Mouse (Mus musculus) liver, embryonic 11.5 days (tissue): ENCODE measurements around the gene Bag5. TPM values are rescaled to one million over a fixed set of nuclear protein-coding genes. Genes with fewer than 3 reads are reported as not detected.
"Not testable (repeated sequence)": the region's sequence is repeated elsewhere in the genome, so short reads cannot be mapped to it uniquely, and the experiment has no call there.

Source experiments
- ATAC-seq: fragments of 200-750 bp; cut with Nextera tagmentation; replicated peaks from 2 replicates; pipeline ENCODE4 v1.8.0; 2017; ENCODE audit warnings: moderate number of reproducible peaks, mild to moderate bottlenecking, moderate TSS enrichment, moderate library complexity; ENCODE audit not compliant: low FRiP score
- DNase-seq: peaks from one replicate; pipeline ENCODE4 v3.0.0-alpha.2; 2017; ENCODE audit warnings: low spot score
- H3K27ac ChIP-seq: fragments of 300-500 bp; sonication (generic); 2 replicates; pipeline ENCODE4 v1.5.1; 2014; ENCODE audit warnings: mild to moderate bottlenecking, low read depth, low read length, control low read depth
- H3K27me3 ChIP-seq: fragments of 300-500 bp; sonication (generic); replicated peaks from 2 replicates; pipeline ENCODE4 v1.6.1; 2014; ENCODE audit warnings: low read length, mixed read lengths; ENCODE audit not compliant: control insufficient read depth, insufficient read depth
- H3K36me3 ChIP-seq: fragments of 300-500 bp; sonication (generic); 2 replicates; pipeline ENCODE4 v1.6.1; 2014; ENCODE audit warnings: mild to moderate bottlenecking, low read length, moderate library complexity, mixed read lengths; ENCODE audit not compliant: control insufficient read depth, insufficient read depth
- H3K4me1 ChIP-seq: fragments of 300-500 bp; sonication (generic); replicated peaks from 2 replicates; pipeline ENCODE4 v1.6.1; 2014; ENCODE audit warnings: low read length, mixed read lengths; ENCODE audit not compliant: control insufficient read depth, insufficient read depth
- H3K4me2 ChIP-seq: fragments of 300-500 bp; sonication (generic); 2 replicates; pipeline ENCODE4 v1.6.1; 2014; ENCODE audit warnings: mild to moderate bottlenecking, control low read depth, moderate library complexity
- H3K4me3 ChIP-seq: fragments of 300-500 bp; sonication (generic); 2 replicates; pipeline ENCODE4 v1.5.1; 2014; ENCODE audit warnings: low read depth, low read length, control low read depth
- H3K9ac ChIP-seq: fragments of 300-500 bp; sonication (generic); 2 replicates; pipeline ENCODE4 v1.6.1; 2014; ENCODE audit warnings: low read depth, low read length, control low read depth
- H3K9me3 ChIP-seq: fragments of 300-500 bp; sonication (generic); 2 replicates; pipeline ENCODE4 v1.6.1; 2016; ENCODE audit warnings: low read length, inconsistent platforms, mixed read lengths; ENCODE audit not compliant: control insufficient read depth
- WGBS: fragments of 180-500 bp; shearing (Covaris S2); extraction: QIAGEN DNeasy Blood & Tissue Kit; methylation state at CpG from one replicate; pipeline ENCODE4 v1.1.7; 2014; 5-methylcytosine and 5-hydroxymethylcytosine counted together
- polyA plus RNA-seq: library from polyadenylated mRNA; unstranded; fragments of >200 nt; fragmentation: Nextera tagmentation; extraction: Ambion mirVana; gene quantifications from 2 replicates; pipeline ENCODE4 v1.2.1, GENCODE M21; 2014

Bag5 gene
- polyA plus RNA-seq, 1 experiment from 2014 or later, result 41.0 TPM

DNA sequence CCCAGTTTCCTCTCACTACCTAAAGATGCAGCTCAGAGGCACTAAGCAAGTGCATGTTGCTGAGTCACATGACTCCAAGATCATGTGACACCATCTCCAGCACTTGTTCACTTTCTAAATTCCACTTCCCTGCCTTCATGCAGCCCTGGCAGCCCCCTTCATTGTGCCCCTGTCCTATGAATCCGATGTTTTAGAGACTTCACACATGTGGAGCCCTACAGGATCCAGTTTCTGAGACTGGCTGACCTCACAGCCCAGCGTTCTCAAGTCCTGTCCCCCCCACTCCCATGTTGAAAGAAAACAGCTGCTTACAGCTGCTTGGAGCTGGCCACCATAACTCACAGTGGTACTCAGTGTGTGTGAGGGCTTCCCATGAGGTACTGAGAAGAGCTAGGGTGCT lies 30.4 kb upstream of the Bag5 start:
- Histone ChIP-seq H3K4me1 (peaks cover 12% of the 10 kb centered on the region), H3K9me3 (no peaks in the 10 kb centered on the region), H3K36me3 (no peaks in the 10 kb centered on the region), H3K27me3 (no peaks in the 10 kb centered on the region), H3K4me2 (no peak overlapping the region), H3K4me3 (no peak overlapping the region), H3K27ac (no peak overlapping the region), H3K9ac (no peak overlapping the region)
- no peak for DNase-seq
- 71% methylated on average over 2 of the region's 2 CpGs for WGBS
- no peak for ATAC-seq

DNA sequence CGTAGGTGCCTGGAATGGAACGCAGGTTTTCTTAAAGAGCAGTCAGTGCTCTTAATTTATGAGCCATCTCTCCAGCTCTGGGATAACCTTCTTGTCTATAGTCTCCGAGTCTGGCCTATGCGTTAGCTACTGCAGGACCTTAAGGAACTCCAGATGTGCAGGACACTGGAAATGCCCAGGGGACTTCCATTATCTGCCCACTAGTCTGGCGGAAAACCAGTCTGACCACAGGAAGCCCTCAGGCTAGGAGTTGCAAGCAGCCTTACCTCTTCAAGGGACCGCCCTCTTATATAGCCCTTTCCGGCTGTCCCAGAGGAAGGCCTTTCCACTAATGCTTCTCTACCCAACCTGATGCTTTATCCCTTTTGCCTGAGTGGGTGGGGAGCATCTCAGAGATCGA lies 28.3 kb upstream of the Bag5 start:
- Histone ChIP-seq H3K36me3 (no peaks in the 10 kb centered on the region), H3K4me1 (peaks cover 10% of the 10 kb centered on the region), H3K4me2 (no peak overlapping the region), H3K9ac (no peak overlapping the region), H3K27me3 (no peaks in the 10 kb centered on the region), H3K9me3 (no peaks in the 10 kb centered on the region), H3K4me3 (no peak overlapping the region), H3K27ac (no peak overlapping the region)
- ATAC-seq (no peak), DNase-seq (no peak)
- 53% methylated on average over 8 of the region's 8 CpGs for WGBS

DNA sequence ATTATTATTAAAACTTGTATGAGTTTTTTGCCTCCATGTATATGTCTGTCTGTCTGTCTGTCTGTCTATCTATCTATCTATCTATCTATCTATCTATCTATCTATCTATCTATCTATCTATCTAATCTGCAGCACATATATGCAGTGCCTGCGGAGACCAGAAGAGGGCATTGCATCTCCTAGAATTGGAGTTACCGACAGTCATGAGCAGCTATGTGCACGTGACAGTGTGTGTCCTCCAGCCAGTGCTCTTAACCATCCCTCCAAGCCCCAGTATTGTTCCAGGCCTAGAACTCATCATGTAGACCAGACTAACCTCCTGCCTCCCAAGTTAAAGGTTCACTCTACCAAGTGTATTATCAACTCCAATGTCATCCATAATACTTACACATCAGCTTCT lies 25.7 kb upstream of the Bag5 start:
- no peak for DNase-seq
- H3K4me3 ChIP-seq, result no peak overlapping the region
- no peak overlapping the region for H3K9ac ChIP-seq
- no peaks in the 10 kb centered on the region for H3K9me3 ChIP-seq
- no peaks in the 10 kb centered on the region for H3K27me3 ChIP-seq
- H3K27ac ChIP-seq, result no peak overlapping the region
- no peaks in the 10 kb centered on the region for H3K36me3 ChIP-seq
- H3K4me2 ChIP-seq, result no peak overlapping the region
- no peak for ATAC-seq
- whole genome bisulfite sequencing, result 26% methylated on average over 3 of the region's 3 CpGs
- no peaks in the 10 kb centered on the region for H3K4me1 ChIP-seq

DNA sequence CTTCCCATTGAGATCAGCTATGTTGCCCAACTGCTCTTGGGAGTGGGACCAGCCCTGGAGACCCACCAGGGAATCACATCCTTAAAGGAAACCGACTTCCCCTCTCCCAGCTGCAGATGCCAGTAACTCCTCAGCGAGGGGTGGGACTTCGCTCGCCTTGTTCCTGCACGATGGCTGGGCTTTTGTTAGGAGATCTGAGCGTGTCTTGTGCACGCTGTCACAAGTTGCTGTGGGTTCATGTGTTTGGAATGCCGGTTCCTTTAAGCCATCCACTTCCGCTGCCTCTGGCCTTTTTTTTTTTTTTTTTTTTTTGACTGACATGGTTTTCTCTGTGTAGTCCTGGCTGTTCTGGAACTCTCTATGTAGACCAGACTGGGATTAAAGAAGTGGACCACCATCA lies 24.3 kb upstream of the Bag5 start:
- WGBS, result 64% methylated on average over 9 of the region's 9 CpGs
- Histone ChIP-seq H3K4me3 (no peak overlapping the region), H3K27me3 (no peaks in the 10 kb centered on the region), H3K4me1 (peaks cover 2% of the 10 kb centered on the region; the same call in 1 of the 2 replicates), H3K36me3 (no peaks in the 10 kb centered on the region), H3K9ac (no peak overlapping the region), H3K4me2 (no peak overlapping the region), H3K9me3 (no peaks in the 10 kb centered on the region), H3K27ac (no peak overlapping the region)
- no peak for ATAC-seq
- DNase-seq, result no peak

DNA sequence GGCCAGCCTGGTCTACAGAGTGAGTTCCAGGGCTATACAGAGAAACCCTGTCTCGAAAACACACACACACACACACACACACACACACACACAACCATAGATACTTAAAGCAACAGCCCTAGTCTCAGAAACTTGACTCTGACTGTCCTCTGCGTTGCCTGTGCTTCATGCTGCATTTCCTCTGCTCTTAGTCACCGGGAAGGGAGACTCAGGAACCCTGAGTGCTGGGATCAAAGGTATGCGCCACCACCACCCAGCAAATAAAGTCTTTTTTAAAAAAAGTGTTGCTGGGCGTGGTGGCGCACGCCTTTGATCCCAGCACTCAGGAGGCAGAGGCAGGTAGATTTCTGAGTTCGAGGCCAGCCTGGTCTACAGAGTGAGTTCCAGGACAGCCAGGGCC lies 23.6 kb upstream of the Bag5 start:
- not testable (repeated sequence) for H3K9me3 ChIP-seq, ATAC-seq, H3K4me2 ChIP-seq, H3K27ac ChIP-seq, H3K9ac ChIP-seq, H3K27me3 ChIP-seq, DNase-seq, H3K4me3 ChIP-seq, H3K4me1 ChIP-seq, H3K36me3 ChIP-seq
- WGBS, result 86% methylated on average over 8 of the region's 8 CpGs

DNA sequence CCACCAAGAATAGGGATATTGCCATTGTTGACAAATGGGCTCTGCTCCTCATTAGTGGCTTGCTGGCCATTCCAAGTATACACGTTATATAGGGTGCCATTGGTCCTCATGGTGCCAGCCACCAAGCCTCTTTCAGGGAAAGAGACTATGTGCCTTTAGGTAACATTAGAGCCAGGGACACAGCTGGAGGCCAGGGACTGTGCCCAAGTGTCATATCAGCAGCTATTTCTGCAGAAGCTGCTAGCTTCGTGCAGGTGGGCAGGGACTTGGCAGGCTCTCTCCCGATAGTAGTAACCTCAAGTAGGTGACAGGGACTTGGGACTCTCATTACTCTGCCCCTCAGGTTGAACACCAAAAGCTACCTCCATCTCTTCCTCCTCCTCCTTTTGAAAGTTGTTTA lies 21.9 kb upstream of the Bag5 start:
- no peak for DNase-seq
- ATAC-seq, result no peak
- WGBS, result 92% methylated on average over 3 of the region's 3 CpGs

DNA sequence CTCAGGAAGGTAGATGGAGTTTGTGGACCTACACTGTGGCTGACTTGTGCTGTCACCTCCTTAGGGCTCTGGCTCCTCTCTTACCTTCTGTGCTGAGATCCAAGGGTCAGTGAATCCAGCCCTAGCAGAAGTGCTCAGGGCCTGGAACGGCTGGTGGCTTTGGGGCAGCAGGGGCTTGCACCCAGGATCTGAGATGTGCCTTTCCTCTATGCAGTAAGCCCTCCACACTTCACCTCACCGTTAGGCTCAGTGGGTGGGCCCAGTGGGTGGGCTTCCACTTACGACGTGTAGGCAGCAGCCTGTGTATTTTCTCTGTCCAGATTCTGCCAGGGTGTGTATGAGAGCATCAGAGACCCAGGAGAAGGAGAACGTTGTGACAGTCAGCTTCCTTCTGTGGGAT lies 19.9 kb upstream of the Bag5 start:
- no peak overlapping the region for H3K27ac ChIP-seq
- no peak overlapping the region; the same call in 1 of the 2 replicates for H3K4me2 ChIP-seq
- no peak overlapping the region for H3K4me3 ChIP-seq
- H3K9ac ChIP-seq, result no peak overlapping the region
- peaks cover 2% of the 10 kb centered on the region; the same call in 1 of the 2 replicates for H3K36me3 ChIP-seq
- peak; percentile 18; the same call in 1 of the 2 replicates for ATAC-seq
- no peak for DNase-seq
- H3K9me3 ChIP-seq, result no peaks in the 10 kb centered on the region
- 59% methylated on average over 5 of the region's 5 CpGs for WGBS
- no peaks in the 10 kb centered on the region for H3K27me3 ChIP-seq
- H3K4me1 ChIP-seq, result peaks cover 7% of the 10 kb centered on the region; the same call in 1 of the 2 replicates

More for the DNA sequence above, 21.9 kb upstream of the Bag5 start:
- Histone ChIP-seq H3K4me2 (no peak overlapping the region), H3K9me3 (no peaks in the 10 kb centered on the region), H3K9ac (no peak overlapping the region), H3K27me3 (no peaks in the 10 kb centered on the region), H3K36me3 (peaks cover under 1% of the 10 kb centered on the region; the same call in 1 of the 2 replicates), H3K4me1 (peaks cover 7% of the 10 kb centered on the region; the same call in 1 of the 2 replicates), H3K27ac (no peak overlapping the region), H3K4me3 (no peak overlapping the region)

DNA sequence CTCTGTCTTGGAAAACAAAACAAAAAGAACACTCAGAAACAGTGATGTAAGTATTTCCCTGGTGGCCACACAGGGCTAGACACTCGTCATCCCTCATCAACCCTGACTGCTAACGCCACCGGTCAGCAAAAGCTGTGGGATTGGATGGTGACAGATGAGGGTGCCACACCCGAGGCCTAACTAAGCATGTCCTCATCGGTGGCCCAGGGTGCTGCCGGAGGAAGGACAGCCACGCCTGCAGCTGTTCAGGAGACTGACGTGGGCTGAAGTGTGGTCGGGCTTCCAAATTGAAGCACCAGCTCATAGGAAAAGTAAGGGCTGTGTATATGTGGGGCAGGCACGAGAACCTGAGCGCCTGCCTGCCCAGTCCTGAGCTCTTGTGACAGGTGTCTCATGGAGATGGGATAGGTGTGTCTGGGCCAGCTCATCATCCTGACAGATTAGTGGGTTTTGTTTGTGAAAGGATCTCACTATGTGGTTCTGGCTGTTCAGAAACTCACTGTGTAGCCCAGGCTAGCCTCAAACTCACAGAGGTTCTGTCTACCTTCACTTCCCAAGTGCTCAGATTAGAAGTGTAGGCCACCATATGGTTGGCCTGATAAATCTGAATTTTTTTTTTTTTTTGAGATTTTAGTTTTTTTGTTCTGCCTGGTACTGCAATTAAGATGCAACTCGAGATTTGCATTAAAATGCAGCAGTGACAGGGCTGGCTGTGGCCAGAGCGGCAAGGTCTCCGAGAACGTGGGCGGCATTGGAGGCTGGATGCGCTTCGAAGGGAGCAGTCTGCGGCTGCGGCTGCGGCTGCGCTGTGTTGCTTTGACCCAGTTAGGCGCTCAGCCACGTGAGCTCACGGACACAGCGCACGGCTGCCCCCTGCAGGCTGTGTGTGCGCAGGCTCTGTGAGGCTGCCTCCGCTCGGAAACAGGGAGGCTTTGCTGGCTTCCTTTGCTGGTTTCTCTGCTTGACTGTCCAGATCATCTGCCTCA lies 19.1 kb upstream of the Bag5 start:
- Histone ChIP-seq H3K9ac (no peak overlapping the region), H3K27me3 (no peaks in the 10 kb centered on the region), H3K9me3 (no peaks in the 10 kb centered on the region), H3K4me3 (no peak overlapping the region), H3K27ac (no peak overlapping the region), H3K4me1 (peaks cover 7% of the 10 kb centered on the region; the same call in 1 of the 2 replicates), H3K36me3 (peaks cover 5% of the 10 kb centered on the region; the same call in 1 of the 2 replicates), H3K4me2 (peak overlapping the region; percentile 51)
- DNase-seq (peak; percentile 78), ATAC-seq (peak; percentile 88)
- 30% methylated on average over 30 of the region's 30 CpGs for WGBS
